Mouse (Mus musculus) testis, adult 2 months (tissue): ENCODE measurements around the gene Cdx2.

Source experiments
- CTCF ChIP-seq: fragments of 200-500 bp; IDR thresholded peaks from 2 replicates; pipeline ENCODE4 v1.5.1; 2012; ENCODE audit warnings: low read depth, mild to moderate bottlenecking, inconsistent platforms, low read length, moderate library complexity; ENCODE audit not compliant: control insufficient read depth, insufficient read depth, insufficient replicate concordance
- POLR2A ChIP-seq: fragments of 200-500 bp; IDR thresholded peaks from 2 replicates; pipeline ENCODE4 v1.6.1; 2012; ENCODE audit warnings: low read depth, mild to moderate bottlenecking, inconsistent platforms, low read length, moderate library complexity; ENCODE audit not compliant: control insufficient read depth

GRCm38 (mm10) chr5:147269926-147270672, 37.0 kb downstream of the Cdx2 start, which contains the start of gene Pdx1:
- TF ChIP-seq POLR2A (no peak), CTCF (no peak)
